Mouse (Mus musculus) limb, embryonic 15.5 days (tissue): ENCODE measurements around the gene Junb. TPM values are rescaled to one million over a fixed set of nuclear protein-coding genes. Genes with fewer than 3 reads are reported as not detected.

Source experiments
- ATAC-seq: fragments of 200-750 bp; cut with Nextera tagmentation; 2 replicates; pipeline ENCODE4 v1.8.0; 2017; ENCODE audit warnings: low read depth, moderate TSS enrichment; ENCODE audit not compliant: insufficient number of reproducible peaks, low FRiP score, low TSS enrichment
- H3K27ac ChIP-seq: fragments of 300-500 bp; sonication (generic); 2 replicates; pipeline ENCODE4 v1.5.1; 2015; ENCODE audit warnings: moderate library complexity, mild to moderate bottlenecking, inconsistent platforms
- H3K27me3 ChIP-seq: fragments of 300-500 bp; sonication (generic); 2 replicates; pipeline ENCODE4 v1.6.1; 2015; ENCODE audit warnings: inconsistent platforms
- H3K36me3 ChIP-seq: fragments of 300-500 bp; sonication (generic); 2 replicates; pipeline ENCODE4 v1.6.1; 2015; ENCODE audit warnings: inconsistent platforms
- H3K4me1 ChIP-seq: fragments of 300-500 bp; sonication (generic); 2 replicates; pipeline ENCODE4 v1.6.1; 2015; ENCODE audit warnings: inconsistent platforms
- H3K4me2 ChIP-seq: fragments of 300-500 bp; sonication (generic); 2 replicates; pipeline ENCODE4 v1.6.1; 2015; ENCODE audit warnings: mild to moderate bottlenecking, inconsistent platforms
- H3K4me3 ChIP-seq: fragments of 300-500 bp; sonication (generic); 2 replicates; pipeline ENCODE4 v1.5.1; 2015; ENCODE audit warnings: mild to moderate bottlenecking, inconsistent platforms
- H3K9ac ChIP-seq: fragments of 300-500 bp; sonication (generic); 2 replicates; pipeline ENCODE4 v1.6.1; 2015; ENCODE audit warnings: inconsistent platforms
- H3K9me3 ChIP-seq: fragments of 300-500 bp; sonication (generic); 2 replicates; pipeline ENCODE4 v1.6.1; 2016; ENCODE audit warnings: inconsistent platforms
- WGBS: fragments of 180-500 bp; shearing (Covaris S2); methylation state at CpG from one replicate; pipeline ENCODE4 v1.1.7; 2015; 5-methylcytosine and 5-hydroxymethylcytosine counted together
- polyA plus RNA-seq: library from polyadenylated mRNA; unstranded; fragments of >200 nt; fragmentation: Nextera tagmentation; extraction: Ambion mirVana; gene quantifications from 2 replicates; pipeline ENCODE4 v1.2.1, GENCODE M21; 2015

Gene Junb
- polyA plus RNA-seq, 1 experiment from 2014 or later = 30.4 TPM

DNA sequence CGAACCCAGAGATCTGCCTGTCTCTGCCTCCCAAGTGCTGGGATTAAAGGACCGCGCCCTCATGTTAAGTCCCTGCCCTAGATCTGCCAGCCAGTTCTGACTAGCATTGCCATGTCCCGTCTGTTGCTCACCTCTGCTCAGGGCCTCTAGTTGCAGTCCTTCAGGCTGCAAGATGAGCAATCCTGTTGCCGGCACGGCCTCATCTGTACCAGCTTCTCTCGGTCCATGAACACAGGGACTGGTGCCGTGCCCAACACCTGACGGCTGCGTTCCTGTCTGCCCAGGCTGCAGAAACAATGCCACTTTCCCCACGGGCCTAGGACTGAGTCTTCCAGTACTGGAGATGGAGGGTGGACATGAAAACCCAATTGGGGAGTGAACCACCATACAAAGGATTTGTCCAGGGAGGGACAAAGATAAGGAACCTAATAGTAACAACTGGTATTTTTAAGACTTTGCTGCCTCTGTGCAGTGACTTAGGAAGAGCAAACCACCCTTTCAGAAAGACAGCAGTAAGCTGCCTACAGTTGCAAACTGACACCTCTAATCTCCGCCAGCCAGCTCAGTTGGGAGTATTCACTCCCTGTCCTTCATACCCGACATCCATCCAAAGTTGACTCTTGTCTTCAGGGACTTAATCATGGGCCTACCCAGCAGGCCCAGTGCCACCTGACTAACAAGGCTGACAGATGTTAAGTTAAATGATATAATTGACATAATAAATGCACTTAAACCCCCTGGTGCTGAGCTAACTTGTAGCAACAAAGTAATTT is 10.8 kb downstream of the Junb start:
- Histone ChIP-seq H3K27me3 (no peaks in the 10 kb centered on the region), H3K27ac (peak overlapping the region; percentile 87; the same call in 1 of the 2 replicates), H3K36me3 (peaks cover 21% of the 10 kb centered on the region), H3K4me2 (no peak overlapping the region), H3K9me3 (no peaks in the 10 kb centered on the region), H3K9ac (no peak overlapping the region), H3K4me1 (peaks cover 40% of the 10 kb centered on the region), H3K4me3 (no peak overlapping the region)
- WGBS = 90% methylated on average over 13 of the region's 13 CpGs
- ATAC-seq = no peak

DNA sequence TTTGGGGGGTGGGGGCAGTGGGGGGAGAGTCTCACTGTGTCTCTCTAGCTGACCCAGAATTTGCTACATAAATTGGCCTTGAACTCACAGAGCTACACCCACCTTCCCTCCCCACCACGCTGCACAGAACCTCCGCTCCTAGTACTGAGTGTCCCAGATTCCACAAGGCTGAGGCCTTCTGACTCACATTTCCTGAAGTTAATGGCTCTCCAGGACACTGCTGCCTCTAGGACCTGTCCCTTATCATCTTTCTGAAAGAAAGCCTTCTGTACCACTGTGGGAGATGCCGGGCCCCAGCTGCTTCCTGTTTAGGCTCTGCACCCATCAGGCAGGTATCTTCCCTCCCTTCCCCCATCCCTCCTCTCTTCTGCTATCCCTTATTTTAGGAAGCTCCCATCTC is 11.9 kb downstream of the Junb start:
- Histone ChIP-seq H3K4me3 (peak overlapping the region; percentile 65; the same call in 1 of the 2 replicates), H3K36me3 (peaks cover 14% of the 10 kb centered on the region), H3K9ac (no peak overlapping the region), H3K9me3 (no peaks in the 10 kb centered on the region), H3K4me1 (peaks cover 39% of the 10 kb centered on the region), H3K27ac (peak overlapping the region; percentile 55), H3K27me3 (no peaks in the 10 kb centered on the region), H3K4me2 (peak overlapping the region; percentile 79; the same call in 1 of the 2 replicates)
- no peak for ATAC-seq
- WGBS = 57% methylated on average over 3 of the region's 3 CpGs

DNA sequence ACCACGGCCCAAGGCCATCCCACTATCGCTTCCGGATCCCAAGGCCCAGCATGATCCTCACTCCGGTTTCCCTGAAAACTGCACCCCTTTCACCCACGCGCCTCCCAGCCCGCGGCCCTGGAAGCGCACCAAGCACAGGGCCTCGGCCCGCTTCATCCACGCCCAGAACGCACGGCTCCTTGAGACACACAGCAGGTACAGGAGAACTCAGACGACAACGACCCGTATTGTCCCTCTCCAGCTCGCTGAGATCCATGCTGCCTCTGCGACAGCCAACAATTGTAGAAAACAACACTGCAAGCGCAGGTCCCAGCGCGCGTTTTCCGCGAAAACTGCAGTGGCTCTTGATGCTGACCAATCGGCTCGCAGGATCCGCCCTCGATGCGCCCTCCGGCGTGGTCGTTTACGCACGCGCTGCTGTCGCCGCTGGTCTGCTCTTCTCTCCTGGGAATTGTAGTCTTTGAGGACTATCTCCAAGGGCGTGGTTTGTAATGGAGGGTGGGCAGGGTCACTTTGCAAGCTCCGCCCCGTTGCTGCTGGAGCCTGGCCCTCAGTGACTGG is 12.7 kb downstream of the Junb start:
- Histone ChIP-seq H3K36me3 (peaks cover 8% of the 10 kb centered on the region; the same call in 1 of the 2 replicates), H3K27ac (peak overlapping the region; percentile 82)
- WGBS = 0% methylated on average over 41 of the region's 41 CpGs

DNA sequence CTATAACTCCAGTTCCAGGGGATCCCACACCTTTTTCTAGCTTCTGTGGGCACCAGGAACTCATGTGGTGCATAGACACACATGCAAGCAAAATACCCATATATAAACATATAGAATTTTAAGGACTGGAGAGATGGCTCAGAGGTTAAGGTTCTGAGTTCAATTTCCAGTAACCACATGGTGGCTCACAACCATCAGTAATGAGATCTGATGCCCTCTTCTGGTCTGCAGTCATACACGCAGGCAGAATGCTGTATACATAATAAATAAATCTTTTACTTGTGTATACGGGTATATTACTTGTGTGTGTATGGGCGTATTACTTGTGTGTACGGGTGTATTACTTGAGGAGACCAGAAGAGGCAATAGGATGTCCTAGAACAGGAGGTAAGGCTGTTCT is 14.6 kb downstream of the Junb start:
- no peak for ATAC-seq

More for the DNA sequence above, 12.7 kb downstream of the Junb start:
- H3K4me2 ChIP-seq = peak overlapping the region; percentile 79
- peak overlapping the region; percentile 64 for H3K9ac ChIP-seq
- H3K9me3 ChIP-seq = no peaks in the 10 kb centered on the region
- peak; percentile 78 for ATAC-seq
- H3K27me3 ChIP-seq = no peaks in the 10 kb centered on the region
- peaks cover 33% of the 10 kb centered on the region for H3K4me1 ChIP-seq
- peak overlapping the region; percentile 65 for H3K4me3 ChIP-seq

DNA sequence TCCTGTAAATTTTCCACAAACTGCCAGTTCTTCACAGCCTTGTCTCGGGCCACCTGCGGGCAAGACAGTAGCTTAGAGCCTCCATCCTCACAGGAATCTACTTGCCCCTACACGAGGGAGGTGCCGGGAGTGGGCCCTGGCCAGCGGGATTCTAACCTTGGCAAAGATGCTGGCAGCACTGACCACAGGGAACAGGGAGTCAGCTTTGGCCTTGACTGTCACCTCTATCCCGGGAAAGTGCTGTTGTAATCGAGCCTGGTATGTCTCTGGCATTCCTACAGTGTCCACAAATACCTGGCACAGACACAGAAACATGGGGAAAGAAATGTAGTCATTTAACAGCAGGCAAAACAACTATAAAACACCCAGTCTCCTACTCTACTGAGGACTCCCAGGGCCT is 18.7 kb downstream of the Junb start:
- Histone ChIP-seq H3K4me1 (peaks cover 1% of the 10 kb centered on the region), H3K4me2 (no peak overlapping the region), H3K27me3 (no peaks in the 10 kb centered on the region), H3K9ac (no peak overlapping the region), H3K9me3 (no peaks in the 10 kb centered on the region), H3K4me3 (no peak overlapping the region), H3K36me3 (peaks cover 34% of the 10 kb centered on the region), H3K27ac (no peak overlapping the region)
- WGBS = 91% methylated on average over 7 of the region's 7 CpGs
- ATAC-seq = no peak

More for the DNA sequence above, 14.6 kb downstream of the Junb start:
- no peak overlapping the region for H3K9ac ChIP-seq
- H3K27ac ChIP-seq = no peak overlapping the region
- H3K4me3 ChIP-seq = no peak overlapping the region
- peaks cover 17% of the 10 kb centered on the region for H3K36me3 ChIP-seq
- WGBS = 87% methylated on average over 4 of the region's 4 CpGs
- H3K4me1 ChIP-seq = peaks cover 24% of the 10 kb centered on the region
- no peaks in the 10 kb centered on the region for H3K9me3 ChIP-seq
- no peaks in the 10 kb centered on the region for H3K27me3 ChIP-seq
- no peak overlapping the region for H3K4me2 ChIP-seq

DNA sequence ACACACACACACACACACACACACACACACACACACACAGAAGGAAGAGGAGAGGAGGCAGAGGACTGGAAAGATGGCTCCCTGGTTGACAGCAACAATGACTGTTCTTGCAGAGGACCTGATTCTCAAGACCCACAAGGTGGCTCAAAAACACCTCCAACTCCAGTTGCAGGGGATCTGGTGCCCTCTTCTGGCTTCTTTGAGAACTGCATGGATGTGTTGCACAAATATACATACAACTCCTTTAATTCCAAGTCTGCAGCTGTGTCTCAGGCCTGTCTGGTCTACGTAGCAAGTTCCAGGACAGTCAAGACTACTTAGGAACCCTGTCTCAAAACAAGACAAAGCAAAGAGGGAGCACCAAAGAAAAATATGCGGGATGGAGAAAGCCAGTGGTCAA is 21.8 kb downstream of the Junb start:
- Histone ChIP-seq H3K9me3 (no peaks in the 10 kb centered on the region), H3K27me3 (peaks cover 16% of the 10 kb centered on the region), H3K36me3 (peaks cover 31% of the 10 kb centered on the region), H3K27ac (no peak overlapping the region), H3K9ac (no peak overlapping the region), H3K4me3 (no peak overlapping the region), H3K4me2 (no peak overlapping the region), H3K4me1 (peaks cover 5% of the 10 kb centered on the region)
- WGBS = 49% methylated on average over 2 of the region's 2 CpGs
- ATAC-seq = no peak

DNA sequence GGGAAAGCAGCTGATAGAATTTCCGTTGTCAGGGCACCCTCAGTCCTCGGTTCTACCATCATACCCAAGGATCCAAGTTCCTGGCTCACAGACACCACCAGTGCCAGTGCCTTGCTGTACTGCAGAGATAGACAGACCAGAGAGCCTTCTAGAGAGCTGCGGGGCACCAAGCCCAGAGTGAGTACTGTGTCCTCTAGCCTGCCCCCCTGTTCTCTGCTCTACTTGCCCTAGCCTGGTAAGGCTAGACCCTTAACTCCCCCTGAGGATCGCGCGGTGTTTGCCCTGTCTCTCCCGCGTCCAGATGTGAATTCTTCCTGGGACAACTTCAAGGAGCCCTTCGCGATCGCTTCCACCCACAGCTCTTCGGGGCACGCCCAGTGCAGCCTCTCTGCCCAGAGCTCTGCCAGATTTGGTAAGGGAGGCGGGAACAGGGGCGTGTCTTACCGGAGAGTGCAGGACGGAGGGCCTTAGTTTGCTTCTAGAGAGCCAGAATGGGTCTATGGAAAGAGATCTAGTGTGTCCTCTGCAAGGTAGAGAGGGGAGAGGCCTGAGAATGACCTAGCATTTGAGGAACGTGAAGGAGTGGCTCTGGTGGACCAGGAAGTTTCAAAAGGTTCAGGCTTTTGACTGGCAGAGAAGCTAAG is 25.8 kb downstream of the Junb start:
- no peak overlapping the region for H3K4me3 ChIP-seq
- 4% methylated on average over 18 of the region's 18 CpGs for WGBS
- H3K4me1 ChIP-seq = peaks cover 5% of the 10 kb centered on the region
- H3K9me3 ChIP-seq = no peaks in the 10 kb centered on the region
- H3K9ac ChIP-seq = no peak overlapping the region
- peaks cover 47% of the 10 kb centered on the region for H3K27me3 ChIP-seq
- no peak overlapping the region for H3K27ac ChIP-seq
- ATAC-seq = no peak
- H3K4me2 ChIP-seq = 0 out of 2 replicates have a peak overlapping the region, but pooled peaks have one; percentile 14
- peaks cover 10% of the 10 kb centered on the region for H3K36me3 ChIP-seq

DNA sequence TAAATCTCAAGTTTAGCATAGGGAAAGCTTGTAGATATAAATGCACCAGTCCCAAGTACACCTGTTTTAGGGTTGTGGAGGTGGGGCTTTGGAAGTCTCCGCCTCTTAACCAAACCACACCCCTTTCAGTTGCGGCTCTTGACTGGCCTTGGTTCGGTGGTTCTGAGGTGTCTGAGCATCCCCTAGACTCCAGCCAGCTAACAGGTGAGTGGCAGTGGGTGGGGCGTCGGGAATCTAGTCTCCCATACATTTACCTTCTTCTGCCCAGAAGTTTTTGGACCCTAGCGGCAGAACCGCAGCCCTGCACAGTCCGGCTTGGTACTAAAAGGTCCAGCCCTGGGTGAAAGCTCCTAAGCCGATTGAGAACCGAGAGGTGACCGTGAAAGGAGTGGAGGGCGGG is 28.8 kb downstream of the Junb start:
- ATAC-seq = no peak
- Histone ChIP-seq H3K27ac (no peak overlapping the region), H3K36me3 (no peaks in the 10 kb centered on the region), H3K4me2 (no peak overlapping the region), H3K9ac (no peak overlapping the region), H3K4me1 (peaks cover 17% of the 10 kb centered on the region), H3K9me3 (no peaks in the 10 kb centered on the region), H3K4me3 (no peak overlapping the region), H3K27me3 (peaks cover 74% of the 10 kb centered on the region)
- 21% methylated on average over 12 of the region's 12 CpGs for WGBS

DNA sequence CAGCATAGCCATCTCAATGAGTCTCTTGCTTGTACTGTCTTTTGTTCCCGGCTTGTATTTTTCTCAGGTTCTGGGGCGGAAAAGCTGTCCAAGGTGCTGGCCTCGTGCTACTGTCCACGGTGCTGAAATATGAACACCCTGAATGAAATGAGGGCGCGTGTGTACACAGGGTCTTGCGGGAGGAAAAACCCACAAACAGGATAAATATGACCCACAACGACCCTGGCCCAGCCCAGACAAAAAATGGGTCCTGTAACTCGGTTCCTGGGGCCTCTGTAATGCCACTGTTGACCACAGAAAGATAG is 31.3 kb downstream of the Junb start:
- no peak for ATAC-seq
- Histone ChIP-seq H3K4me1 (peaks cover 16% of the 10 kb centered on the region), H3K36me3 (no peaks in the 10 kb centered on the region), H3K27ac (no peak overlapping the region), H3K4me3 (no peak overlapping the region), H3K27me3 (peaks cover 83% of the 10 kb centered on the region), H3K9me3 (no peaks in the 10 kb centered on the region), H3K4me2 (no peak overlapping the region), H3K9ac (no peak overlapping the region)
- 10% methylated on average over 9 of the region's 9 CpGs for WGBS

DNA sequence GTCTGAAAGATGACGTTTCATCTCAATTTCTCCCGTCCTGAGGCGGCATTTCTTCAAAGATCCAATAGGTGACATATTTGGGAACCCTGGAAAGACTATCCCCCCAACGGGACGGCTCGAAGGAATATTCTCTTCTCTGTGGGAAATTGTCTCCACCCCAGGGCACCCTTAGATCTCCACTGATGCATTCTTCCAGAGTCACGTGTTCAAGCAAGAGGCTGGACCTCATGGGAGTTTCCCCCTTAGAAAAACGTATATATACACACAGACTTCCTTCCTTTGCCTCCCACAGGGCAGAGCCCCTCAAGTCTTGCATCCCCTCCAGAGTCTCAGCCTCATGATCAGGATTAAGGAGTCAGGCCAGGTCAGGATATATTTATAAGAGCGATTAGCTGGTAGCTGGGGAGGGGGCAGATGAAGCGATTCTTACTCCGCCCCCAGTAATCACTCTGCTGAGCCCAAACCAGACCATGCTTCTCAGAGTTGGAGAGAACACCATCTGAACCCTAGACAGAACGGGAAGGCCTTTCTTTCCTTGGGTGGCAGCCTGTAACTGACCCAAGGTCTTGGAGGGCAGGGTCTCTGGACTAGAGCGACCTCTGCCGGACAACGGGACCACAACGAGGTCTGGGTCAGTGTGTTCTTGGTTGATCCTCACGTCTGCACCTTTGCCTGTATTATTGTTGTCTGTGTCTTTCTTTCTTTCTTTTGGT is 31.8 kb downstream of the Junb start, which contains the start of gene Rtbdn:
TSS of gene Rtbdn (plus strand) at position 464 of the 713 bp plus-strand sequence.
- no peak for ATAC-seq
- Histone ChIP-seq H3K4me2 (peak within 1 kb of the TSS; percentile 84), H3K9ac (no peak within 1 kb of the TSS), H3K27ac (no peak within 1 kb of the TSS), H3K9me3 (no peaks in the 10 kb centered on the region), H3K27me3 (peaks cover 81% of the 10 kb centered on the region), H3K4me3 (peak within 1 kb of the TSS; percentile 43), H3K4me1 (peaks cover 16% of the 10 kb centered on the region), H3K36me3 (no peaks in the 10 kb centered on the region)
- WGBS = 13% methylated on average over 17 of the region's 17 CpGs

DNA sequence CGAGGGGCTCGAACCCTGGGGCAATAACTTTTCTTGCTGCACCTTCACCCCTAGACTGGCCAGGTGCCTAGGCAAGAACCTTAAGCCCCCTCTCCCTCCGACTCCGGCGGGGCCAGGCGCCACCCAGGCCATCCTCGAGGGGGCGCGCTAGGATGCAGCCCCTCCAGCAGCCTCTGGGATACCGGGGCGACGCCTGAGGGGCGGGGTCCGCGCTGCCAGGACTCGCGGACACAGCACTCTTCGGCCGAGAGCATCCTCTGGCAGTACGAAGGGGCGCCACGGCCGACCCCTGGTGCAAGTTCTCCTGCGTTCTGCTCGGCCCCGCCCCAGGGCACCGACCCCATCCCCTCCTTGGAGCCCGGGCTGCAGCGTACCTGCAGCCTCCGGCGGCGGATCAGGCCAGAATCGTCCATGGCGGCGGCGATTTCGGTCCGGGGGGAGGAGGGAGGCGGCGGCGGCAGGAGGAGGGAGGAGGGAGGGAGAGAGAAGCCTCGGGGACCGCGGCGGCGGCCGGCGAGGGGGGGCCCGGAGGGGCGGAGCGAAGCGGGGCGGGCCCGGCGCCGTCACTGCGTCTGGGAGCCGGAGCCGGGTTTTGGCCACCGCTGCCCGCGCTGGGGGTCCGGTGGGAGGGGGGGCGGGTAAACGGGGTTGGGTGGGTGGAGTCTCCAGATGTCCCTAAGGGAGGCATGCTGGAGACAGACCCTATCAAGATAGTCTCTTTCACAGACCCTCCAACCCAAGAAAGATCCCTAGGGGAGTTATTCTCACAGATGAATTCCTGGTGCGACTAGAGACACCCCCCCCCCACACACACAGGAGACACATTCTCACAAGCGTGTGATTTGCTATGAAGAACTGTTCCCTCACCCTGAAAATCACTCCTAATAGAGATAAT is 32.6 kb downstream of the Junb start:
- ATAC-seq = no peak
- Histone ChIP-seq H3K27me3 (peaks cover 81% of the 10 kb centered on the region), H3K9ac (no peak overlapping the region), H3K4me3 (peak overlapping the region; percentile 43), H3K36me3 (no peaks in the 10 kb centered on the region), H3K4me2 (peak overlapping the region; percentile 84), H3K9me3 (no peaks in the 10 kb centered on the region), H3K4me1 (peaks cover 16% of the 10 kb centered on the region), H3K27ac (no peak overlapping the region)
- under 1% methylated on average over 44 of the region's 67 CpGs for WGBS
